Mouse (Mus musculus): ENCODE results near the gene Fam71b. TPM values are rescaled to one million over a fixed set of nuclear protein-coding genes. Genes with fewer than 3 reads are reported as not detected.

Fam71b gene
- polyA plus RNA-seq (2016; fragmentation: Nextera tagmentation; extraction: Ambion mirVana) = not detected in 2 replicates

GRCm38 (mm10) chr11:46396167-46396859 is at the start of gene Fam71b:
TSS of gene Fam71b (plus strand) at chr11:46396559.
- Histone ChIP-seq H3K27me3 (no peaks in the 10 kb centered on the region), H3K9ac (no peak within 1 kb of the TSS), H3K36me3 (no peaks in the 10 kb centered on the region), H3K27ac (no peak within 1 kb of the TSS), H3K4me2 (replicated peaks) (no peak within 1 kb of the TSS), H3K4me3 (no peak within 1 kb of the TSS), H3K9me3 (replicated peaks) (no peaks in the 10 kb centered on the region), H3K4me1 (no peaks in the 10 kb centered on the region)
- no peak for ATAC-seq (ENCODE audit: low FRiP score)
- 76% methylated on average over 13 of the region's 13 CpGs for WGBS

DNA sequence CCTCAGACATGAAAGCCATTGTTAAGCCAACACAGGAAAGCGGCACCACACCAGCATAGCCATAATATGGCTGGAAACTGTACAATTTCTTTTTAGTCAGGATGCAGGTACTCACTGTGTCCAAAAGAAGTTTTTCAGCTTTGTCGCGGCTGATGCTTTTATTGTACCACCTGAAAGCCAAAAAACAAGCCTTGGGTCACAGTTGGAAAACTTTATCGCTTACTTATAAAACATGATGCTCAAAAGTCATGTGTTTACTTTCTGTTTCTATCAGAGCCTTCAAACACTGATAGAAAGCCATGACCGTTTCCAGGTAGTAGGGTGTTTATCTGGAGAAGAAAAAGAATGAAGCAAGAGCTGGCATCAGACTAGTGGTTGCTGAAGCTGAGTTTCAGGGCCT is 48.6 kb upstream of the Fam71b start:
- no peaks in the 10 kb centered on the region for H3K27me3 ChIP-seq
- H3K9ac ChIP-seq = no peak overlapping the region
- no peak for ATAC-seq (ENCODE audit: low FRiP score)
- H3K36me3 ChIP-seq = no peaks in the 10 kb centered on the region
- no peak overlapping the region for H3K4me2 ChIP-seq (replicated peaks)
- H3K4me1 ChIP-seq = no peaks in the 10 kb centered on the region
- no peak overlapping the region for H3K4me3 ChIP-seq
- no peak overlapping the region for H3K27ac ChIP-seq
- 88% methylated on average over 5 of the region's 5 CpGs for WGBS
- H3K9me3 ChIP-seq (replicated peaks) = no peaks in the 10 kb centered on the region

- Histone ChIP-seq H3K27ac (no peak overlapping the region), H3K4me1 (no peaks in the 10 kb centered on the region), H3K9ac (no peak overlapping the region), H3K4me3 (no peak overlapping the region), H3K4me2 (replicated peaks) (no peak overlapping the region), H3K9me3 (replicated peaks) (no peaks in the 10 kb centered on the region), H3K27me3 (no peaks in the 10 kb centered on the region), H3K36me3 (no peaks in the 10 kb centered on the region)
- ATAC-seq (ENCODE audit: low FRiP score) = no peak
- WGBS = 81% methylated on average over 3 of the region's 3 CpGs
These were observed 47.9 kb upstream of the Fam71b start for GRCm38 (mm10) chr11:46348416-46348815.

GRCm38 (mm10) chr11:46349681-46350410 is 46.5 kb upstream of the Fam71b start:
- Histone ChIP-seq H3K27ac (no peak overlapping the region), H3K4me1 (no peaks in the 10 kb centered on the region), H3K27me3 (no peaks in the 10 kb centered on the region), H3K4me2 (replicated peaks) (no peak overlapping the region), H3K36me3 (no peaks in the 10 kb centered on the region), H3K9me3 (replicated peaks) (no peaks in the 10 kb centered on the region), H3K4me3 (no peak overlapping the region), H3K9ac (no peak overlapping the region)
- no peak for ATAC-seq (ENCODE audit: low FRiP score)
- 55% methylated on average over 2 of the region's 2 CpGs for WGBS

DNA sequence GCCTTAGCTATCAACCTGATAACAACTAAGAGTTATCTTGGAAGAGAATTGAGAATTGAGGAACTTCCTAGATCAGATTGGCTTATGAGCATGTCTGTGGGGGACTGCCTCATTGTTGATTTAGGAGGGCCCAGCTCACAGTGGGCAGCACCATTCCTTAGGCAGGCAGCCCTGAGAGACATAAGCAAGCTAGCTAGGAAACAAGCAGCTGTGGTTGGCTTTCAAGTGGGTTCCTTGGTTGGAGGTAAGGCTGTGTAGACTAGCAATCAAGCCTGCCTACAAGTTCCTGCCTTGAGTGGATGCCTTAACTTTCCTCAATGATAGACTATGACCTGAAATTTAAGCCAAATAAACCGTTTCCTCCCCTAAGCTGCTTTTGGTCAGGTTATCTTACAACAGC is 38.0 kb upstream of the Fam71b start:
- no peak for ATAC-seq (ENCODE audit: low FRiP score)
- no peaks in the 10 kb centered on the region for H3K9me3 ChIP-seq (replicated peaks)
- no peak overlapping the region for H3K4me2 ChIP-seq (replicated peaks)
- H3K27ac ChIP-seq = no peak overlapping the region
- H3K4me3 ChIP-seq = no peak overlapping the region
- H3K36me3 ChIP-seq = no peaks in the 10 kb centered on the region
- WGBS = 70% methylated on average over 1 of the region's 1 CpGs
- no peaks in the 10 kb centered on the region for H3K27me3 ChIP-seq
- no peaks in the 10 kb centered on the region for H3K4me1 ChIP-seq
- H3K9ac ChIP-seq = no peak overlapping the region

DNA sequence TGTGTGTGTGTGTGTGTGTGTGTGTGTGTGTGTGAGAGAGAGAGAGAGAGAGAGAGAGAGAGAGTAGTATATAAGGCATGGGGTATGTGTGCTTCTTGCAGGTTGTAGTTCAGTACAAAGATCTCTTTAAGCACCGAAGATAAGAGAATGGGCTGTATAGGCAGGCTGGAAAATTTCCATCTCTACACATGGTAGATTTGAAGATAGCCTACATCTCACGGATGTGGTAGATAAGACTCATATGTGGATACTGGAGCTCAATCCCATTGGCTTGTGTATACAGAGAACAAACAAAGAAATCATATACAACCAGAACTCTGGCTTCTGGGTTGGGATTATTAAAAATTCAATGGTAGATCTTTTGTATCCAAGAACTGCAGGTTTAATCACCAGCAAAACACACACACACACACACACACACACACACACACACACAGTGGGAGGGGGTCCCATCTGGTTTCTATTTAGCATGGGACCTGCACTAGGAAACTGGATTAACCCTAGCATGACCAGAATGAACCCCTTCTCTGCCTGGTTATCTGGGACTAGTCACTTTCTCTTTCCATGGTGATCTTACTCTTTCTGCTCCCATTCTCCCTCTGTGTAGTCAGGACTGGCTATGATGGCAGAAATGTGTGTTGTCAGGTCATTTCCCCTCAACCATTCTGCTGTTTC is 35.2 kb upstream of the Fam71b start:
- no peak overlapping the region for H3K4me2 ChIP-seq (replicated peaks)
- no peak overlapping the region for H3K9ac ChIP-seq
- no peaks in the 10 kb centered on the region for H3K9me3 ChIP-seq (replicated peaks)
- no peaks in the 10 kb centered on the region for H3K4me1 ChIP-seq
- no peaks in the 10 kb centered on the region for H3K36me3 ChIP-seq
- no peak overlapping the region for H3K27ac ChIP-seq
- ATAC-seq (ENCODE audit: low FRiP score) = no peak
- 77% methylated on average over 2 of the region's 2 CpGs for WGBS
- H3K4me3 ChIP-seq = no peak overlapping the region
- H3K27me3 ChIP-seq = no peaks in the 10 kb centered on the region

DNA sequence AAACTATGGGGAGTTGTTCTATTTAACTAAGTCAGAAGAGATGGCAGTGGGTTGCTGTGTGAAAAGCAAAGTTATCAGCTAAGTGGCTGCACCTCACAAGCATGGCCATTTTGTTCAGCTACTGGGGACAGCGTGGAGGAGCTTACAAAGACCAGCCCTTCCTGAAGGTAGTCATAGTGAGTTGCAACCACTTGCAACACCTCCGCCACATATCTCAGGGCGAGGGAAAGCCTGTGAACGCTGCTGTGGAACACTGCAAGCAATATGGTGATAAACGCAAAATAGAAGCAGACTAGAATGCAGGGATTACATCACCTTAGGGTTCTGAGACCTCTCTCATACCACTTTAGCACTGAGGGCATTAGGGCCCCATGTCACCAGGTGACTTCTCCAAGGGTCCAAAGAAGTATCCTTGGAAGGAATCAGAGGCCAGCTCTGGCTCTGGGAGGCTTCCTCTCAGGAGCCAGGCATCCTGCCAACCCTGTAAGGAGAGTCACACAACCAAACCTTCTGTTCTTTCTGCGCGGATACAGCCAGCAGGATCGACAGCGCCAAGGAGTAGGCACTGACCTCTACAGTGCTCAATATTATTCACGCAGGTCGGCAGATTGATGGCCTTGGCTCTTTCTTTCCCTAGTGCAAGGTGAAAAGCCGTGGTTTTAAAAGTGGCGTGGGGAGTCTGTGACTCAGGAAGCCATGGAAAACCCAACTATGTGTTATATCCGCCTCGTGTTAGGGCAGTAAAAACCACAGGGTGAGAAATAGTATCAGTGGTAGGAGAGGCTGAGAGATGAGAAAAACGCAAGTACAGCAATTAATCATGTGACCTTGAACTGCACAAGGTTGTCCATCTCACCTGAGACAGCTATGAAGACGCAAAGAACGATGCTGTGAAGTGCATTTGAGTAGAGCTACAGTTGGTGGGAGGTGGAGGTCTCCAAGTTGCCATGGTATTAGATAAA is 34.0 kb upstream of the Fam71b start:
- H3K4me1 ChIP-seq = no peaks in the 10 kb centered on the region
- H3K9me3 ChIP-seq (replicated peaks) = no peaks in the 10 kb centered on the region
- no peaks in the 10 kb centered on the region for H3K36me3 ChIP-seq
- H3K27ac ChIP-seq = no peak overlapping the region
- WGBS = 86% methylated on average over 18 of the region's 18 CpGs
- H3K4me2 ChIP-seq (replicated peaks) = no peak overlapping the region
- no peak for ATAC-seq (ENCODE audit: low FRiP score)
- no peak overlapping the region for H3K9ac ChIP-seq
- no peaks in the 10 kb centered on the region for H3K27me3 ChIP-seq
- no peak overlapping the region for H3K4me3 ChIP-seq

DNA sequence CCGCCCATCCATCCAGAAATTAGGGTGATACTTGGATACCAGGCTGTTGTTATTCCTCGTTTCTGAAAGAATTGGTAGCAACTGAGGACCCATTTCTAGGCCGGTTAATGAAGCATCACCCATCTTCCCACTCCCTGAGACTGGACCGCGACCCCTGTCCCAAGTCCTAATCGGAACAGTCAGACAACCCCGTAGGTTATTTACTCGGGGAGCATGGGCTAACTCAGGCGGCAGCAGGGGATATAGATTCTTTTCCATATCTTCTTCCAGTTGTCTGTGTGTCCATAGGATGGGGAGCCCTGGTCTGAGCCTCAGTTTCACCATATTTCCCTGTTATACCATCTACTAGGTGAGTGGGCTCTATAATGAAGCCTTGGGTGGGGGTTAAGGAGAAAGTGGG is 32.5 kb upstream of the Fam71b start:
- no peak for ATAC-seq (ENCODE audit: low FRiP score)
- no peaks in the 10 kb centered on the region for H3K36me3 ChIP-seq
- H3K27me3 ChIP-seq = no peaks in the 10 kb centered on the region
- no peak overlapping the region for H3K4me3 ChIP-seq
- no peaks in the 10 kb centered on the region for H3K9me3 ChIP-seq (replicated peaks)
- no peak overlapping the region for H3K27ac ChIP-seq
- H3K9ac ChIP-seq = no peak overlapping the region
- H3K4me2 ChIP-seq (replicated peaks) = no peak overlapping the region
- WGBS = 95% methylated on average over 9 of the region's 9 CpGs
- no peaks in the 10 kb centered on the region for H3K4me1 ChIP-seq

GRCm38 (mm10) chr11:46365744-46366143 is 30.6 kb upstream of the Fam71b start:
- no peaks in the 10 kb centered on the region for H3K27me3 ChIP-seq
- H3K27ac ChIP-seq = no peak overlapping the region
- ATAC-seq (ENCODE audit: low FRiP score) = no peak
- no peaks in the 10 kb centered on the region for H3K36me3 ChIP-seq
- no peak overlapping the region for H3K4me2 ChIP-seq (replicated peaks)
- no peak overlapping the region for H3K4me3 ChIP-seq
- H3K9ac ChIP-seq = no peak overlapping the region
- no peaks in the 10 kb centered on the region for H3K4me1 ChIP-seq
- H3K9me3 ChIP-seq (replicated peaks) = no peaks in the 10 kb centered on the region
- 79% methylated on average over 5 of the region's 5 CpGs for WGBS

- ATAC-seq (ENCODE audit: low FRiP score) = no peak
- H3K27me3 ChIP-seq = no peaks in the 10 kb centered on the region
- H3K4me2 ChIP-seq (replicated peaks) = no peak overlapping the region
- no peak overlapping the region for H3K27ac ChIP-seq
- H3K4me3 ChIP-seq = no peak overlapping the region
- no peaks in the 10 kb centered on the region for H3K4me1 ChIP-seq
- WGBS = 69% methylated on average over 3 of the region's 3 CpGs
- H3K9ac ChIP-seq = no peak overlapping the region
- no peaks in the 10 kb centered on the region for H3K9me3 ChIP-seq (replicated peaks)
- H3K36me3 ChIP-seq = no peaks in the 10 kb centered on the region
These were observed 30.0 kb upstream of the Fam71b start for GRCm38 (mm10) chr11:46366357-46366756.

- no peak overlapping the region for H3K9ac ChIP-seq
- no peaks in the 10 kb centered on the region for H3K9me3 ChIP-seq (replicated peaks)
- 95% methylated on average over 4 of the region's 4 CpGs for WGBS
- H3K4me2 ChIP-seq (replicated peaks) = no peak overlapping the region
- no peaks in the 10 kb centered on the region for H3K36me3 ChIP-seq
- H3K4me1 ChIP-seq = no peaks in the 10 kb centered on the region
- no peak overlapping the region for H3K4me3 ChIP-seq
- no peak for ATAC-seq (ENCODE audit: low FRiP score)
- H3K27me3 ChIP-seq = no peaks in the 10 kb centered on the region
- no peak overlapping the region for H3K27ac ChIP-seq
These were observed 25.9 kb upstream of the Fam71b start for GRCm38 (mm10) chr11:46370457-46370856.

- no peaks in the 10 kb centered on the region for H3K27me3 ChIP-seq
- H3K4me3 ChIP-seq = no peak overlapping the region
- no peak overlapping the region for H3K9ac ChIP-seq
- no peaks in the 10 kb centered on the region for H3K4me1 ChIP-seq
- WGBS = 90% methylated on average over 8 of the region's 8 CpGs
- no peaks in the 10 kb centered on the region for H3K9me3 ChIP-seq (replicated peaks)
- H3K27ac ChIP-seq = no peak overlapping the region
- no peak for ATAC-seq (ENCODE audit: low FRiP score)
- no peaks in the 10 kb centered on the region for H3K36me3 ChIP-seq
- no peak overlapping the region for H3K4me2 ChIP-seq (replicated peaks)
These were observed 25.1 kb upstream of the Fam71b start for GRCm38 (mm10) chr11:46371250-46371649.
